Mouse (Mus musculus) embryonic facial prominence, embryonic 12.5 days (tissue): ENCODE data around the gene Krt13. TPM values are rescaled to one million over a fixed set of nuclear protein-coding genes. Genes with fewer than 3 reads are reported as not detected.

Experiments used
- ATAC-seq: fragments of 200-750 bp; cut with Nextera tagmentation; 2 replicates; pipeline ENCODE4 v1.8.0; 2017; ENCODE audit not compliant: insufficient number of reproducible peaks, insufficient read depth, low FRiP score, low TSS enrichment
- H3K27ac ChIP-seq: fragments of 300-500 bp; sonication (generic); 2 replicates; pipeline ENCODE4 v1.5.1; 2016; ENCODE audit warnings: mild to moderate bottlenecking
- H3K27me3 ChIP-seq: fragments of 300-500 bp; sonication (generic); 2 replicates; pipeline ENCODE4 v1.6.1; 2016; ENCODE audit warnings: mild to moderate bottlenecking, moderate library complexity
- H3K36me3 ChIP-seq: fragments of 300-500 bp; sonication (generic); 2 replicates; pipeline ENCODE4 v1.6.1; 2016; ENCODE audit warnings: mild to moderate bottlenecking
- H3K4me1 ChIP-seq: fragments of 300-500 bp; sonication (generic); 2 replicates; pipeline ENCODE4 v1.6.1; 2016
- H3K4me2 ChIP-seq: fragments of 300-500 bp; sonication (generic); replicated peaks from 2 replicates; pipeline ENCODE4 v1.6.1; 2016; ENCODE audit warnings: mild to moderate bottlenecking, moderate library complexity
- H3K4me3 ChIP-seq: fragments of 300-500 bp; sonication (generic); 2 replicates; pipeline ENCODE4 v1.5.1; 2016; ENCODE audit warnings: mild to moderate bottlenecking
- H3K9ac ChIP-seq: fragments of 300-500 bp; sonication (generic); 2 replicates; pipeline ENCODE4 v1.6.1; 2016; ENCODE audit warnings: mild to moderate bottlenecking, moderate library complexity
- H3K9me3 ChIP-seq: fragments of 300-500 bp; sonication (generic); 2 replicates; pipeline ENCODE4 v1.6.1; 2016; ENCODE audit warnings: mild to moderate bottlenecking, moderate library complexity
- WGBS: fragments of 180-500 bp; shearing (Covaris S2); methylation state at CpG from one replicate; pipeline ENCODE4 v1.1.7; 2016; 5-methylcytosine and 5-hydroxymethylcytosine counted together
- polyA plus RNA-seq: library from polyadenylated mRNA; unstranded; fragments of >200 nt; fragmentation: Nextera tagmentation; extraction: Ambion mirVana; gene quantifications from 2 replicates; pipeline ENCODE4 v1.2.1, GENCODE M21; 2016

Krt13 gene
- not detected in 2 replicates for polyA plus RNA-seq

DNA sequence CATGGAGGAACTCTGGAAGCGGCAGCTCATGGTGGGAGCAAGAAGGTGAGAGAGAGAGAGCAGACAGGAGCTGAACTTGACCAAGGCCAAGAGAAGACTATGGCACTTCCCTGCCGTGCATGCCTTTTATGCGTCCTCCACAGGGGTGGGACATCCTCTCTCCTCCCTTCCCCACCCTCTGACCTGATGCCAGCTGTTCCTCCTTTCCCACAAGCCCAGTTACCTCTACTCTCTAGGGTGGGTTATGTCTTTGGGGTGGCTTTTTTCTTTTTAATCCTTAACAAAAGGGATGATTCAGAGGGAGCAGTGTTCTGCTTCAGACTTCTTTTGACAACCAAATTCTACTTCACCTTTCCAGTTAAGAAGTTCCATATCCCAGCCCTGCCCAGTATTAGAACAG, at the start of gene Krt13:
Gene Krt13 (minus strand): TSS at position 101 of the 400 bp plus-strand sequence.
- no peak within 1 kb of the TSS for H3K4me3 ChIP-seq
- no peaks in the 10 kb centered on the region for H3K36me3 ChIP-seq
- H3K4me1 ChIP-seq: no peaks in the 10 kb centered on the region
- no peak within 1 kb of the TSS for H3K27ac ChIP-seq
- H3K9ac ChIP-seq: no peak within 1 kb of the TSS
- H3K27me3 ChIP-seq: no peaks in the 10 kb centered on the region
- no peaks in the 10 kb centered on the region for H3K9me3 ChIP-seq
- no peak for ATAC-seq
- H3K4me2 ChIP-seq: no peak within 1 kb of the TSS
- 72% methylated on average over 3 of the region's 3 CpGs for WGBS

DNA sequence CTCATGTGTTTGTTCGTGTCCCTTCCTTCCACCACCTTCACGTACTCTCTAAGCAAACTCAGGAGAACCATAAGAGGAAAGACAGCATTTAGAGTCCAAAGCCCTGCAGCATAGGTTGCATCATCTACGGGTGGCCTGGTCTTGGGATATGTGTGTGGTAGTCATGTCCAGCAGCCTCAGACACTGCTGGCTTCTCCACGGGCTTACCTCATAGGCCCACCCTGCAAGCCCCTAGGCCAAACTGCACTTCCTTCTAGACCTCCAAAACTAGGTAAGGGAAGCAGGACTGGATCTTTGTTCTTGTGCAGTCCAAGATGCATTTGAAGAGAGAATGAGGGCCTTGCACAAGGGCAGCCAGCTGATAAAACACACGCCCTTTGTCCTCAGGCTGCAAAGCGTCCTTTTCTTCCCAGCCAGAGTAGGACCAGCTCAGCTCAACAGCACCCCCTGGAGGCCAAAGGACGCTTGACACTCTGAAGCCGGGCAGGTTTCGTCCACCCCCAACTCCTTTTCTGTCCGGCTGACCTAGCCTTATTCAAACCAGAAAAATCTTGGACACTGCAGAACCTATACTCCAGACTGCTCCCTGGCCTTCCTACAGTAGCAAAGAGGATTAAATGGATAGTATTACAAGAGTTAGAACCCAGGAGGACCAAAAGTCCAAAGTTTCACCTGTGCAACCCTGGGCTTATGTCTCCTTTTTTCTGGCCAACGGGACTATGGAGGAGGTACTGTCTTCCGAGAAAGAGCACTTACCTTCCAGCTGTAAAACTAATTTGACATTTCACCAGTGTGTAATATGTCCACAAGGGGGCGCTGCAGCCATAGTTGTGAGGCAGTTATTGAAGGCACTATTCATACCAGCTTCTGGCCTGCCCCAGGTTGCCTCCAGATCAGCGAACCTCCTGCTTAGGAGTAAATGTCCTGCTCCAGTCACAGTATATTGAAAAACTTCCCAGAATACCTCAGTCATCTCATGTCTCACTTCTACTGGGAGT, 47.7 kb upstream of the Krt13 start:
- Histone ChIP-seq H3K9ac (no peak overlapping the region), H3K4me2 (no peak overlapping the region), H3K4me3 (no peak overlapping the region), H3K9me3 (no peaks in the 10 kb centered on the region), H3K27me3 (no peaks in the 10 kb centered on the region), H3K27ac (no peak overlapping the region), H3K36me3 (no peaks in the 10 kb centered on the region), H3K4me1 (0 out of 2 replicates have a peak, but pooled peaks cover 3% of the 10 kb centered on the region)
- ATAC-seq: no peak
- WGBS: 31% methylated on average over 14 of the region's 14 CpGs

DNA sequence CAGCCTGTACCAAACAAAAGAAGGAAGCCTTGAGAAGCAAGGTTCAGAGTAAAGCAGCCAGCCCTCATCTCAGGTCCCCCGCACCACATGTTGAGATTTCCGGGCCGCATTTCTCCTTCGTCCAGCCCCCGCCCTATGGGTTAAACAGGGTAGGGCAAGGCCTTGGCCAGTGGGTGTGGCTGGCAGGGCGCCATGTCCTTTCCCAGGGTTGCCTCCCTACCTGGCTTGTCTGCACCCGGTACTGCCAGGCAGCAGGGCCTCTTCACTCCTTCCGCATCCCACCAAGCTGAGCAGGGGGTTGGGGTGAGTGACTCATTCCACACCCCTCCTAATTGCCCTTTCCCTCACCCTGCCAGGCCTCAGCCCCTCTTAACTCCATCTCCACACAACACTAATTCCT, 46.7 kb upstream of the Krt13 start:
- no peak overlapping the region for H3K4me2 ChIP-seq
- ATAC-seq: no peak
- H3K27me3 ChIP-seq: no peaks in the 10 kb centered on the region
- no peak overlapping the region for H3K4me3 ChIP-seq
- H3K36me3 ChIP-seq: no peaks in the 10 kb centered on the region
- H3K9me3 ChIP-seq: no peaks in the 10 kb centered on the region
- no peak overlapping the region for H3K9ac ChIP-seq
- no peak overlapping the region for H3K27ac ChIP-seq
- 86% methylated on average over 8 of the region's 8 CpGs for WGBS
- H3K4me1 ChIP-seq: 0 out of 2 replicates have a peak, but pooled peaks cover 3% of the 10 kb centered on the region

- 41% methylated on average over 7 of the region's 7 CpGs for WGBS
- Histone ChIP-seq H3K4me1 (0 out of 2 replicates have a peak, but pooled peaks cover 3% of the 10 kb centered on the region), H3K4me2 (no peak overlapping the region), H3K27ac (no peak overlapping the region), H3K36me3 (no peaks in the 10 kb centered on the region), H3K4me3 (no peak overlapping the region), H3K9ac (no peak overlapping the region), H3K27me3 (no peaks in the 10 kb centered on the region), H3K9me3 (no peaks in the 10 kb centered on the region)
- no peak for ATAC-seq
These were observed 43.0 kb upstream of the Krt13 start for GRCm38 (mm10) chr11:100164392-100164791.

DNA sequence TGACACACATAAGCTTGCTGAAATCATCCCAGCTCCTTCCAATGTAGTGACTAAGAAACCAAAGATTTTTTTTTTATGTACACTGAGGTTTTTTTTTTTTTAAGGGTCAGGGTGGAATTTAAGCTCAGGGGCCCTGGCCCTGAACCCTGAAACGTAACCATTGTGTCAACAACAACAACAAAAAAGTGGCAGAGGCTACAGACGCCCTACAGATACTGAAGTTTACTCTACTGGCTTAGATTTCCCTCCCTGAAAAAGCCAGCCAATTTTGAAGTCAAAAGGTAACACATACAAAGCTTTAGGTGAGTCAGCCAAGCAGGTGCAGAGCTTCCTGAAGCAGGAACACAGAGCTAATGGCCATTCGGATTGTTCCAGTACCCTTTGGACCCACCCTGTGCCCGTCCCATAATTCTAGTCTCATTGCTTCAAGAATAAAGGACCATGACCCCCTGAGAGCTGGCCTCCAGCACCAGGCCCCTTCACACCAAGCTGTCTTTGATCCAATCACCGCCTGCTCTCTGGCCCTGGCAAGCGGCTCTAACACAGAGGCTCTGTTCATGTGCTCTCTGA, 36.6 kb upstream of the Krt13 start:
- no peak overlapping the region for H3K9ac ChIP-seq
- H3K36me3 ChIP-seq: no peaks in the 10 kb centered on the region
- no peak overlapping the region for H3K27ac ChIP-seq
- H3K4me3 ChIP-seq: no peak overlapping the region
- H3K4me1 ChIP-seq: no peaks in the 10 kb centered on the region
- ATAC-seq: no peak
- 50% methylated on average over 6 of the region's 6 CpGs for WGBS
- H3K27me3 ChIP-seq: no peaks in the 10 kb centered on the region
- H3K4me2 ChIP-seq: no peak overlapping the region
- H3K9me3 ChIP-seq: no peaks in the 10 kb centered on the region

- H3K4me3 ChIP-seq: no peak overlapping the region
- H3K9me3 ChIP-seq: no peaks in the 10 kb centered on the region
- H3K9ac ChIP-seq: no peak overlapping the region
- WGBS: 90% methylated on average over 3 of the region's 3 CpGs
- no peaks in the 10 kb centered on the region for H3K36me3 ChIP-seq
- ATAC-seq: no peak
- H3K27ac ChIP-seq: no peak overlapping the region
- H3K4me1 ChIP-seq: no peaks in the 10 kb centered on the region
- H3K27me3 ChIP-seq: no peaks in the 10 kb centered on the region
- no peak overlapping the region for H3K4me2 ChIP-seq
These were observed 36.0 kb upstream of the Krt13 start for GRCm38 (mm10) chr11:100157331-100157730.

GRCm38 (mm10) chr11:100155497-100156255, 34.3 kb upstream of the Krt13 start:
- ATAC-seq: no peak
- H3K9me3 ChIP-seq: no peaks in the 10 kb centered on the region
- H3K4me3 ChIP-seq: no peak overlapping the region
- no peak overlapping the region for H3K27ac ChIP-seq
- 65% methylated on average over 8 of the region's 8 CpGs for WGBS
- no peaks in the 10 kb centered on the region for H3K36me3 ChIP-seq
- no peak overlapping the region for H3K4me2 ChIP-seq
- H3K9ac ChIP-seq: no peak overlapping the region
- H3K27me3 ChIP-seq: no peaks in the 10 kb centered on the region
- H3K4me1 ChIP-seq: no peaks in the 10 kb centered on the region

GRCm38 (mm10) chr11:100148615-100149330, 27.4 kb upstream of the Krt13 start, which contains the start of gene Krt19:
Gene Krt19, minus strand, starts transcription at chr11:100148665.
- 52% methylated on average over 9 of the region's 9 CpGs for WGBS
- ATAC-seq: no peak

GRCm38 (mm10) chr11:100147566-100148353, 26.4 kb upstream of the Krt13 start:
- H3K27ac ChIP-seq: no peak overlapping the region
- H3K4me2 ChIP-seq: no peak overlapping the region
- no peak overlapping the region for H3K9ac ChIP-seq
- no peak for ATAC-seq
- no peaks in the 10 kb centered on the region for H3K36me3 ChIP-seq
- peaks cover 15% of the 10 kb centered on the region for H3K4me1 ChIP-seq
- peaks cover 38% of the 10 kb centered on the region for H3K27me3 ChIP-seq
- H3K9me3 ChIP-seq: no peaks in the 10 kb centered on the region
- no peak overlapping the region for H3K4me3 ChIP-seq
- WGBS: 59% methylated on average over 5 of the region's 5 CpGs

More at GRCm38 (mm10) chr11:100148615-100149330, 27.4 kb upstream of the Krt13 start, which contains the start of gene Krt19:
- Histone ChIP-seq H3K27me3 (peaks cover 37% of the 10 kb centered on the region), H3K9ac (no peak within 1 kb of the TSS), H3K4me1 (peaks cover 15% of the 10 kb centered on the region), H3K27ac (no peak within 1 kb of the TSS), H3K4me2 (no peak within 1 kb of the TSS), H3K4me3 (no peak within 1 kb of the TSS), H3K9me3 (no peaks in the 10 kb centered on the region), H3K36me3 (no peaks in the 10 kb centered on the region)

DNA sequence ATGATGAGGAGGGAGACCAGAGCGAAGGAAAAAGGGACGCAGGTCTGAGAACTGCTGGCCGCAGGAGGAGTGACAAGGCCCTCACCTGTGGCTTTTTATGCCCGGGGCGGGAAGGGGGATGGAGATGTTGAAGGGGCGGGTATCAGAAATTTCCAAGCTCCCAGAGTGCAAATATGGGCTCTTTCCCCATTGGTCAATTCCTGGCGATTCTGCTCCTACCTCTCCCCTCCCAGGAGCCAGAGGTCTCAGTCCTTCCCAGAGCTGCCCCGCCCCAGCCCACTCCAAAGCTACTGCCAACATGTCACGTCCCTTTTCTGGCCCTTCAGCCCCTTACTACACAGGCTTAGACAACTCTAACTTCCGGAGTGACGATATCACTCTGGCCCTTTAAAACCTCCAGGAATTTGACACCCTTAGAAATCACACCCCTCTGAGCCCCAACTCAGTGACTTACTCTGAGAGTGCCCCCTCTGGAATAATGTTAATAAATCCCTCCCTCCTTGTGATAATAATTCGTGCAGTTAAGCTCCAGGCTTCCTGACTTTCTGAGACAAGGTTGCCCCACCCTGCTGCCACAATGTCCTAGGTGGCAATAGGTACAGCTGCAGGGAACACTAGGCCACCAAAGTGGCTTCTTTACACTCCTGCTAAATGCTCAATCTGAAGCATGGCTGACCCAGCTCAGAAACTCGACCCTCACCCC, 24.6 kb upstream of the Krt13 start:
- H3K9me3 ChIP-seq: no peaks in the 10 kb centered on the region
- WGBS: 3% methylated on average over 13 of the region's 13 CpGs
- 0 out of 2 replicates have a peak overlapping the region, but pooled peaks have one; percentile 27 for H3K9ac ChIP-seq
- H3K4me2 ChIP-seq: peak overlapping the region; percentile 49
- H3K4me3 ChIP-seq: peak overlapping the region; percentile 22
- H3K36me3 ChIP-seq: no peaks in the 10 kb centered on the region
- H3K4me1 ChIP-seq: peaks cover 15% of the 10 kb centered on the region
- no peak for ATAC-seq
- H3K27ac ChIP-seq: no peak overlapping the region
- H3K27me3 ChIP-seq: peaks cover 38% of the 10 kb centered on the region
